Mouse (Mus musculus): ENCODE measurements around the gene Gm49395.

Gene Gm49395

GRCm38 (mm10) chr13:114987161-114987560 lies 114.6 kb downstream of the Gm49395 start:
- peak; percentile 12 for DNase-seq (ENCODE audit: low spot score)

All from layer of hippocampus, adult 11-12 months (tissue).